Mouse (Mus musculus): ENCODE data around the gene Fbxl15.

- TF ChIP-seq CTCF (IDR thresholded peaks at IDR 0.05; ENCODE audit: borderline replicate concordance, insufficient read depth, low read depth, low read length) (no peak), POLR2A (IDR thresholded peaks at IDR 0.05; ENCODE audit: borderline replicate concordance, insufficient read depth, low read length) (no peak)
Observed at GRCm38 (mm10) chr19:46307781-46308180, 20.2 kb upstream of the Fbxl15 start.
